Mouse (Mus musculus): ENCODE measurements around the gene Rbfox1.

DNA sequence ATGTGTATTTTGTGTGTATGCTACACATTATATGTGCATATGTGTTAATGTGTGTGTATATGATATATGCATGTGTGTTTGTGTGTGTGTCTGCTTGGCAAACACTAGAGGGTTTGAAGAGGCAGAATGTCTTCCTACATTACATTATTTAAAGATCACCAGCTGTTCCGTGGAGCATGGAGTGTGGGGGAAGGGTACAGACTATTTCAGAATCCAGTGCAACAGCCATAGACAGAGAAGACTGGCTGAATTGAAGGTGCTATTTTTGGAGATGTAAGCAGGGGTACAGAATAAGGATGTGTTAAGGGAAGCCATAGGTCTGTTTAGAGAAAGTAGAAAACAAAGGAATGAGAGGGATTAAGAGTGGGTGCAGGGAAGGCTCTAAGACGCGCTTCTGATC is 869.7 kb downstream of the Rbfox1 start:
- TF ChIP-seq CTCF (IDR thresholded peaks at IDR 0.05; ENCODE audit: insufficient read depth, low read length) (no peak), POLR2A (IDR thresholded peaks at IDR 0.05; ENCODE audit: borderline replicate concordance, extremely low read depth, low read depth, low read length) (no peak)

Measured in lung, adult 2 months (tissue).